Mouse (Mus musculus): ENCODE measurements around the gene Prelp.

Gene Prelp

GRCm38 (mm10) chr1:133921304-133921751, at the start of gene Prelp:
Prelp (minus strand) TSS chr1:133921414.
- in situ Hi-C loops (cut with MboI, MseI), result no loop called here

DNA sequence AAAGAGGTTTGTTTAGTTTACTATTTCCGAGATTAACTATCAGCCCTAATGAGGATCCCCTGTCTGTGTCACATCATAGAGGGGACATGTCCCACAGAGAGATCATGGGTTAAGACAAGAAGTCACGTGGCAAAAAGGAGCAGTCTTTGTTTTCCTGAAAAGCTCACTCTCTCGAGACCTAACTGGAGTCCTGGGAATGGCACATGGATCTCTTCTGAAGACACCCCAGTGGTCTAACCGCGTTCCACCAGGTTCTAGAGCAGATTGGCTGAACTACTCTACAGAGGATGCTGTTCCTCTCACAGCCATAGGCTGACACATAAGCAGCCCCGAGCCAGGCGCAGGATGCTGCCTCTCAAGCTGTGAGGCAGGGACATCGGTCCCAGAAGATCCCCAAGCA, 48.2 kb upstream of the Prelp start:
- in situ Hi-C loops (cut with MboI, MseI), result loop anchor here in 1 of 2 experiments (25.0 kb wide), 1 partner anchor 1007 kb away; no protein-coding TSS in a partner anchor

DNA sequence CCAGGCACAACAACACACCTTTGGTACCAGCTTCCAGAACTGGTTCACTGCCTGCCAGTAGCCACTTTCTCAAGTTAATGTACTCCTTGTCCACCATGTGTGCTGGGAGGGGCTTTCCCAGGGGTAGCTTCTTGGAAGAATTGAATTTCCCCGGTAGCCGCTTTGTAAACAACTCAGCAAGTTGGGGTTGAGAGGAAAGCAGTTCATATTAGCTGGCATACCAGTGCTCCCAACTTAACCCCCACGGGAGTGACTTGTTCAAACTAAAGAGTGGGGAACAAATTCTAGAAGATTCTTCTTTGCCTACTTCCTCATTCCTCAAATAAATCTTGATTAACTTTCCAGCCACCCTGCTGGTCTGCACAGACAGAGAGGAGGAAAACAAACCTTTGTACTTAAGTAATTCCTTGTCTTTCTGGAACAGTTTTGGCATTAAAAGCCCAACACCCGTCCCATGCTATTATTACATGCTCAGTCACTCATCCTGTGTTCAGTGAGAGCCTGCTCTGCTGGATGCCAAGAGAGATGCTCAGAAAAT, 47.6 kb upstream of the Prelp start:
- in situ Hi-C loops (cut with MboI, MseI), result loop anchor here in 1 of 2 experiments (25.0 kb wide), 1 partner anchor 1007 kb away; no protein-coding TSS in a partner anchor

- in situ Hi-C loops (cut with MboI, MseI), result loop anchor here in 1 of 2 experiments (25.0 kb wide), 1 partner anchor 1005 kb away; no protein-coding TSS in a partner anchor
These were observed 46.3 kb upstream of the Prelp start for GRCm38 (mm10) chr1:133967481-133968017.

DNA sequence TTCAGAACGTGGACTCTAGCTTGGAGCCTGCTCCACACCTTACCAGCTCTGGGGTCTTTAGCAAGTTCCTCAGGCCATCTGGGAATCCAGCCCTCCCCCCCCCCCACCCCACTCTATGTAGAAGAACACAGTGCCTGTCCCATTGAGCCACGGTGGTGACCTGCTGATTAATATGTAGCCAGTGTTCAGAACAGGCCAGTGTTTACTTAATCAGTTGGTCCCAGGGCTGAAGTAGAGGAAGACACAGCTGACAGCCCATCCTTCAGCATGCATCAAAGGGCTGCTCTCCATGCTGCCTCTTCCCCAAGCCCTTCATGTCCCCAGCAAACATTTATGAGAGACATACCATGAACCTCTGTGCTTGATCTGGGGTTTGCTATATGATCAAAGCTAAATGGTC, 44.8 kb upstream of the Prelp start:
- in situ Hi-C loops (cut with MboI, MseI), result loop anchor here in 1 of 2 experiments (25.0 kb wide), 1 partner anchor 1004 kb away; no protein-coding TSS in a partner anchor

DNA sequence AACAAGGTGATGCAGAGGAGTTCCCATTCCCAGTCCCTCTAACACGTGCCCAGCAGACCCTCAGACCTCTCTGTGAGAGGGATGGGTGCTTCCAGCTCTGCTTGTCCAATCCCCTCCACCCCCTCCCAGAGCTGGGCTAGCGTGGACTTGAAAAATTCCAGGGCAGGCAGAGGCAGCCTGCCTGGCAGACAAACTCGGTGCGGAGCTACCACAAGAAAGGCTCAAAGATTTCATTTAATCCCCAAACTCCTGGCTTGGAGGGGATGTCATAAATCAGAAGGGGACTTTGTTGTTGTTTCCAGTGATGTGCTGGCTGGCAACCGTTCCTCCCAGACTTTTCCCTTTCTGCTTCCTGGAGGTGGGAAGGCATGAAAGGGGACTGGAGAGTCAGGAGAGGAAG, 44.1 kb upstream of the Prelp start:
- in situ Hi-C loops (cut with MboI, MseI), result loop anchor here in 1 of 2 experiments (25.0 kb wide), 1 partner anchor 1003 kb away; no protein-coding TSS in a partner anchor

DNA sequence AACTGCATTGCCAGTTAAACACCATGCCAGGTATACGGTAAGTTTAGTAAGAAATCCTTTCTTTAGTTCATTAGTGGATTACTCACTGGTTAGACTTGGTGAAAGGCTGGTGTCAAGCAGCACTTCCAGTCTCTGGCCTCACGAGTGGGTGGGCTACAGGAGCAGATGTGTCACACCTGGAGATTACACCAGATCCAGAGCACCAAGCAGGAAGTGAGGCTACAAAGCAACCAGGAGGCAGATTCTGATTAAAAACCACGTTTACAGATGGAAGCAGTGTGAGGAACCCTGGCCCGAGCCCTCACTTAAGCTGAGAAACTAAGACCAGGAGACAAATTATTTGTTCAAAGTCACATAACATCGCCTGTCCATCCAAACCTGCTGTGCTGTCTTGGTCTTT, 43.5 kb upstream of the Prelp start:
- in situ Hi-C loops (cut with MboI, MseI), result loop anchor here (5.0 to 25.0 kb wide), 3 partner anchors 83 to 1142 kb away; no protein-coding TSS in a partner anchor

- in situ Hi-C loops (cut with MboI, MseI), result loop anchor here (5.0 to 25.0 kb wide), 3 partner anchors 84 to 1141 kb away; no protein-coding TSS in a partner anchor
These were observed 42.4 kb upstream of the Prelp start for GRCm38 (mm10) chr1:133963578-133963977.

DNA sequence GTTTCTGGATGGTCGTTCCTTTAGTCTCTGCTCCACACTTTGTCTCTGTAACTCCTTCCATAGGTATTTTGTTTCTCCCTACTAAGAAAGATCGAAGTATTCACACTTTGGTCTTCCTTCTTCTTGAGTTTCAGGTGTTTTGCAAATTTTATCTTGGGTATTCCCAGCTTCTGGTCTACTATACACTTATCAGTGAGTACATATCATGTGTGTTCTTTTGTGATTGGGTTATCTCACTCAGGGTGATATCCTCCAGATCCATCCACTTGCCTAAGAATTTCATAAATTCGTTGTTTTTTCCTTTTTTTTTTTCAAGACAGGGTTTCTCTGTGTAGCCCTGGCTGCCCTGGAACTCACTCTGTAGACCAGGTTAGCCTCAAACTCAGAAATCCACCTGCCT, 41.9 kb upstream of the Prelp start:
- in situ Hi-C loops (cut with MboI, MseI), result loop anchor here (5.0 to 25.0 kb wide), 3 partner anchors 84 to 1141 kb away; no protein-coding TSS in a partner anchor

GRCm38 (mm10) chr1:133961281-133962134, 40.3 kb upstream of the Prelp start:
- in situ Hi-C loops (cut with MboI, MseI), result loop anchor here (5.0 to 25.0 kb wide), 3 partner anchors 86 to 1139 kb away; no protein-coding TSS in a partner anchor

- in situ Hi-C loops (cut with MboI, MseI), result loop anchor here (10.0 to 25.0 kb wide), 2 partner anchors 765 to 997 kb away; no protein-coding TSS in a partner anchor
These were observed 38.3 kb upstream of the Prelp start for GRCm38 (mm10) chr1:133959521-133959920.

GRCm38 (mm10) chr1:133954009-133954408, 32.8 kb upstream of the Prelp start:
- in situ Hi-C loops (cut with MboI, MseI), result loop anchor here (10.0 to 25.0 kb wide), 2 partner anchors 759 to 992 kb away; no protein-coding TSS in a partner anchor

- in situ Hi-C loops (cut with MboI, MseI), result loop anchor here (10.0 to 25.0 kb wide), 2 partner anchors 759 to 991 kb away; no protein-coding TSS in a partner anchor
These were observed 32.1 kb upstream of the Prelp start for GRCm38 (mm10) chr1:133953261-133953742.

DNA sequence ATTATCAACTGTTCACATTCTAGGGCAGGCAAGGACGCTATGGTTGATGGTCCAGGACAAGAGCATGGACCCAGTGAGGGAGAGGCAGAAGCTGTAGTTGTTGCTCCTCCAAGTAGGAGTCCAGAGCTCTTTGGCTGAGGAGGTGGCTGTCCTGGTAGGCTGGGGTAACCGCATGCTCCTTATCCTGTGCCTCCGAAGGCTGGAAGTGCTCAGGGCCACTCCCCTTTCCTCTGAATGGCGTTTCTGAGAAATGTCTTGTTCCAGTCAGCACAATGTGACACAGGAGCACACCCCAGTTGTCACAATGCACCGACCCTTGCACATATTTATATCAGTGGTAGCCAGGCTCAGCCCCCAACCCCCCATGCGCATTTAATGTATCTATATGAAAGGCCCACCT, 30.4 kb upstream of the Prelp start:
- in situ Hi-C loops (cut with MboI, MseI), result loop anchor here (10.0 to 25.0 kb wide), 2 partner anchors 757 to 989 kb away; no protein-coding TSS in a partner anchor

GRCm38 (mm10) chr1:133950061-133950782, 29.0 kb upstream of the Prelp start:
- in situ Hi-C loops (cut with MboI, MseI), result loop anchor here (10.0 to 25.0 kb wide), 2 partner anchors 755 to 988 kb away; no protein-coding TSS in a partner anchor

DNA sequence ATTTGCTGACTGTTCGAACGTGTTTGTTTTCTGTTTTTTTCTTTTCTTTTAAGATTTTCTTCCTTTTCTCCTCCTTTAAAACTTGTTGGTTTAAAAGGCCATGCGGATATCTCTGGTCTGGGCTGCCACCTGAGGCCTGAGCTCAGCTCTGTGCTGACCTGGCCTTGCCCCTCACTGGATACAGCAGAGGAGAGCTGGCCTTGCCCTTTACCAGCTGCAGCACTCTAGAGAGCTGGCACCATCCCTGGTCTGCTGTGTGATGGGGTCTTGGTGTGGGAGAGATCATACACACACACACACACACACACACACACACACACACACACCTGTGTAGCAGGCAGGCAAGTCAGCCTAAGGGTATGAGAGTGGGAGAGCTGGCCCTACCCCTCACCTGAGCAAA, 23.9 kb upstream of the Prelp start:
- in situ Hi-C loops (cut with MboI, MseI), result no loop called here

GRCm38 (mm10) chr1:133941904-133942303, 20.7 kb upstream of the Prelp start:
- in situ Hi-C loops (cut with MboI, MseI), result no loop called here

DNA sequence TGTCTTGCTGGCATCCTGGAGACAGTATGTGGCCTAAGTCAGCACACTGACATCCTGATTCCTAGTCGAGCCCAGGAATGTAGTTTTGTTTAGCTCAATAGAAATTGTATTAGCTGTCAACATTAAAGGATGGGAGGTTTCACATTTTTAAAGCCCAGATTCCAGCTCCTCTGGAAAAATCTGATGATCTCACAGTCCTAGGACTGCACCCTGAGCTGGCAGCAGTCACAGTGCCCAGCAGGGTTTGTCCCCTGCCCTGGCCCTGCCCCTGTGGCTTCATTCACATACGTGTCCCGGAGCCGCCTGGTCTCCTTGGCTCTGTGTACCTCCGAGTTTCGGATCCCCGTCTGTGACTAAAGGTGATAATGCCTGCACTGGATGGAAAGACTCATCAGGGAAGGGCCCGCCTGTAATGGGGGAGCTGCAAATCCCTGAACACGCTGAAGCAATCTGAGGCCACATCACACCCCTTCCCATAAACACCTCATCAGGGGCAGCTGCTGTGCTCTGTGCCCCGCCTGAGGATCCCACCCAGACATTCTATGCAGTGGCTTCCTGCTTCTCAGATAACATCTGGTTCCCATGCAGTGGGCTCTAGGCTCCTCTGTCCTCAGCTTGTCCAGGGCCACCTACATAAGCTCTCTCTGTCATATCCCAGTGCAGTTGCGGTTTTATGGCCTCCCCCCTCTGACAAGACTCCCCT, 20.1 kb upstream of the Prelp start:
- in situ Hi-C loops (cut with MboI, MseI), result no loop called here

- in situ Hi-C loops (cut with MboI, MseI), result no loop called here
These were observed 19.4 kb upstream of the Prelp start for GRCm38 (mm10) chr1:133940481-133941092.
